Mouse (Mus musculus) spleen, adult 2 months (tissue): ENCODE measurements at regions not wholly inside any gene's neighbourhood (a gene's known extent, or its start where the extent isn't known, plus 50 kb on each side); places are given as distances from the start of the nearest gene placed in this dataset.

Experiments used
- DNase-seq, 2 experiments: peaks; one replicate each; pipeline versions ENCODE4 v3.0.0 to v3.0.0-alpha.2; 2012 to 2021; ENCODE audit warnings: low spot score in 2 of 2, low read depth in 1 of 2
- H3K27ac ChIP-seq: fragments of 200-500 bp; 2 replicates; pipeline ENCODE4 v1.5.1; 2012; ENCODE audit warnings: low read length, inconsistent platforms; ENCODE audit not compliant: insufficient read depth
- H3K27me3 ChIP-seq: fragments of 200-500 bp; 2 replicates; pipeline ENCODE4 v1.6.1; 2012; ENCODE audit warnings: mild to moderate bottlenecking, moderate library complexity, low read length, inconsistent platforms; ENCODE audit not compliant: control insufficient read depth, insufficient read depth
- H3K36me3 ChIP-seq: fragments of 200-500 bp; 2 replicates; pipeline ENCODE4 v1.6.1; 2012; ENCODE audit warnings: mild to moderate bottlenecking, low read length, inconsistent platforms; ENCODE audit not compliant: control insufficient read depth, insufficient read depth
- H3K4me1 ChIP-seq: fragments of 200-500 bp; 2 replicates; pipeline ENCODE4 v1.6.1; 2011; ENCODE audit warnings: inconsistent platforms; ENCODE audit not compliant: control insufficient read depth, insufficient read depth, insufficient read length
- H3K4me3 ChIP-seq: fragments of 200-500 bp; 2 replicates; pipeline ENCODE4 v1.5.1; 2011; ENCODE audit warnings: mild to moderate bottlenecking, inconsistent platforms; ENCODE audit not compliant: insufficient read depth, insufficient read length; ENCODE audit errors: extremely low read depth
- CTCF ChIP-seq: fragments of 200-500 bp; IDR thresholded peaks from 2 replicates; pipeline ENCODE4 v1.5.1; 2011; ENCODE audit warnings: mild to moderate bottlenecking, inconsistent platforms; ENCODE audit not compliant: insufficient read depth, insufficient read length, insufficient replicate concordance; ENCODE audit errors: extremely low read depth
- POLR2A ChIP-seq: fragments of 200-500 bp; IDR thresholded peaks from 2 replicates; pipeline ENCODE4 v1.6.1; 2011; ENCODE audit warnings: low read depth, low read length, inconsistent platforms
- WGBS: fragments of 180-500 bp; shearing (Covaris S2); methylation state at CpG from one replicate; pipeline ENCODE4 v1.1.7; 2018; 5-methylcytosine and 5-hydroxymethylcytosine counted together

DNA sequence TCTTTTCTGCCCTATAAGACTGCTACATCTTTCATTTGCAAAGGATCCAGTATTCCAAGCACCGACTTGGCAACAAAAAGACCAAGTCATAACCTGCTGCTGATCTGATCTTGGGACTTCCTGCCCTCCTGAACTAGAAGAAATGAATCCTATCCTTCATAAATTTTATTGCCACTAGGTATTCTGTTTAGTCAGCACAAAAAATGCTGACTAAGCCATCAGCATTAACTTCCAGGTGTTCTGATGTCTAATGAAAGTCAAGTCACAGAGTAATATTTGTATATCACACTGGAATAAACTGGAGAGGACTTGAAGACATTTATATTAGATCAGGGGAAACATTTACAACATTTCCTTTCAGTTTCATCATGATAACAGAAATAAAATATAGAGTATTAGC lies 371.2 kb upstream of the Hnrnpa3 start:
- H3K4me3 ChIP-seq, result no peak overlapping the region
- TF ChIP-seq POLR2A (no peak), CTCF (no peak)
- WGBS, result 95% methylated on average over 1 of the region's 1 CpGs
- no peaks in the 10 kb centered on the region for H3K4me1 ChIP-seq
- H3K36me3 ChIP-seq, result no peaks in the 10 kb centered on the region
- no peaks in the 10 kb centered on the region for H3K27me3 ChIP-seq
- no peak overlapping the region for H3K27ac ChIP-seq
- DNase-seq, result no peak

- no peaks in the 10 kb centered on the region for H3K4me1 ChIP-seq
- no peak overlapping the region for H3K27ac ChIP-seq
- H3K27me3 ChIP-seq, result no peaks in the 10 kb centered on the region
- no peaks in the 10 kb centered on the region for H3K36me3 ChIP-seq
- DNase-seq, result no peak
- TF ChIP-seq POLR2A (no peak), CTCF (no peak)
- H3K4me3 ChIP-seq, result no peak overlapping the region
- WGBS, result 88% methylated on average over 2 of the region's 2 CpGs
Measured at GRCm38 (mm10) chr2:75291674-75292073, 367.4 kb upstream of the Hnrnpa3 start.

DNA sequence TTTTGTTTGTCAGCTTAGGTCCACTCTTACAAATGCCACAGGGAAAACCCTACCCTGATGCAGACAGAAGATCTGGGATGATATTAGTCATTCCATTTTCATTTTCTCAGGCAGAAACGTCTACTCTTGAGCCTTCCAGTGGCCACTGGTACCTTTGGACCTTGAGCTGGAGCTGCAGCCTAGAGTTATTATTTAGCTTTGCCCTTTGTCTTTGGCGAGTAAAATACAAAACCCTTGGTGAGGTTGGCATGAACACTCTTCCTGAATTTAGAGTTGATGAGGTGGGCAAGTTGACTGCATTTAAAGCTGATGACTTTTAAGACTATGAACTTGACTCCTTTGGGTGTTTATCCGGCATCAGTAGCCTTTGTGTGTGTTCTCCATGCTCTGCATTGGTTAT lies 352.2 kb upstream of the Hnrnpa3 start:
- no peak for DNase-seq
- no peaks in the 10 kb centered on the region for H3K36me3 ChIP-seq
- TF ChIP-seq POLR2A (no peak), CTCF (no peak)
- WGBS, result 76% methylated on average over 3 of the region's 3 CpGs
- no peaks in the 10 kb centered on the region for H3K4me1 ChIP-seq
- no peak overlapping the region for H3K27ac ChIP-seq
- no peak overlapping the region for H3K4me3 ChIP-seq
- H3K27me3 ChIP-seq, result no peaks in the 10 kb centered on the region

GRCm38 (mm10) chr2:75311191-75311590 lies 347.9 kb upstream of the Hnrnpa3 start:
- Histone ChIP-seq H3K4me1 (no peaks in the 10 kb centered on the region), H3K27me3 (no peaks in the 10 kb centered on the region), H3K4me3 (no peak overlapping the region), H3K27ac (no peak overlapping the region), H3K36me3 (no peaks in the 10 kb centered on the region)
- DNase-seq, result no peak
- 79% methylated on average over 4 of the region's 4 CpGs for WGBS
- TF ChIP-seq POLR2A, result no peak
- no peak for TF ChIP-seq CTCF

DNA sequence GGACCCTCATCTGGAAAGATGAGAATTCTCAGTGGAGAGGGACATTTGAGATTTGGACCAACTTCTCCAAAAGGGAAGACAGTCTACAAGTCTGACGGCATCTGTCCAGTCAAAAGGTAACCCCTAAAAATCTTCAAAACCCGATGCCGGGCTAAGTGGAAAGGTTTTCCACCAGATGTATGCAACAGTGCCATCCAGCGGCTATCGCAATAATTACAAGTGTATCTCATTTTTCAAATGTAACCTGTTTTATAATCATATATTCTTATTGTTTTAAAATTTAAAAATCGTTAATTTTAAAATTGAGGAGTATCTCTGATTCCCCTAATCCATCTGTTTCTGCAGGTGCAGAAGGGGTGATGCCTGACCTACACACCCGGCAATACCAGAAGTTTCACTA lies 346.8 kb upstream of the Hnrnpa3 start:
- no peak for DNase-seq
- Histone ChIP-seq H3K4me1 (no peaks in the 10 kb centered on the region), H3K27ac (no peak overlapping the region), H3K4me3 (no peak overlapping the region), H3K27me3 (no peaks in the 10 kb centered on the region), H3K36me3 (no peaks in the 10 kb centered on the region)
- TF ChIP-seq POLR2A (no peak), CTCF (no peak)
- 11% methylated on average over 7 of the region's 7 CpGs for WGBS

DNA sequence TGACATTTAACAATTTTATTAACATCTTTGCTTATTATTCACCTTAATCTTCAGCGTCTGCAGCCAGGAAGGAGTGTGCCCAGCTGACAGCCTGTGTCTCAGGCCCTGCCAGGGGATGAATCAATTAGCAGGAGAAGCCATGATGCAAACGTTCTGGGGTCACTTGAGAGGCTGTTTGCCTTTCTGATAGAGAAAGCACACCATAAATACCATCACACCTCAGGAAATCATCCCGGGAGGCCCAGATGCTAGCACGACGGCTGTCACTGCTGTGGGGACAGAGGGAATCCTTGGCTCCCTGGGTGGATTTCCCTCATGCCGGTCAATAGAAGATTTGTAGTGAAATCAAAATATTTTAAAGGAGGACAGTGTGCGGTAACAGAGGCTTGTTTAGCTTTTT lies 343.7 kb upstream of the Hnrnpa3 start:
- Histone ChIP-seq H3K36me3 (no peaks in the 10 kb centered on the region), H3K4me1 (no peaks in the 10 kb centered on the region), H3K4me3 (no peak overlapping the region), H3K27ac (no peak overlapping the region), H3K27me3 (no peaks in the 10 kb centered on the region)
- no peak for TF ChIP-seq CTCF
- TF ChIP-seq POLR2A, result no peak
- WGBS, result 54% methylated on average over 7 of the region's 7 CpGs
- DNase-seq, result no peak

DNA sequence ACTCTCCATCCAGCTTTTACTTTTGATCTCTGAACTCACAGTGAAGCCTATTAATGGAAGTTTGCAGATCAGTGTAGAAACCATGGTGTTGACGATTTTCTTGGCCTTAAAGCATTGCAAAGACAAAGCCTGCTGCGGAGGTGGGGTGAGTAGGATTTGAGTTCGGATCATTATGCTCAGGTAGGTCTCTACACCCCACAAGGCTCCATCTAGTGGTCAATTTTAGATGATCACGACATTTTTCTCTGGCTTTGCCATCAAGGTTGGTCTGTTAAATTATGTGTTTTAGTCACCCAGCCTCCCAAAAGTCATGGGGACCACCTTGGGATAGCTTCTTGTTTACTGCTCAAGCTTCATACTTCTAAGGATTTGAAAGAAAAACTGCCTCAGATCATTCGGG lies 340.9 kb upstream of the Hnrnpa3 start:
- no peaks in the 10 kb centered on the region for H3K27me3 ChIP-seq
- H3K4me3 ChIP-seq, result no peak overlapping the region
- no peaks in the 10 kb centered on the region for H3K4me1 ChIP-seq
- 51% methylated on average over 5 of the region's 5 CpGs for WGBS
- no peak for DNase-seq
- no peak overlapping the region for H3K27ac ChIP-seq
- H3K36me3 ChIP-seq, result no peaks in the 10 kb centered on the region
- TF ChIP-seq POLR2A (no peak), CTCF (no peak)
